Mouse (Mus musculus) urinary bladder, postnatal 14 days (tissue): ENCODE data around the gene Gm32717.
"Not testable (repeated sequence)": the region's sequence is repeated elsewhere in the genome, so short reads cannot be mapped to it uniquely, and the experiment has no call there.

Experiments used
- DNase-seq: peaks from one replicate; pipeline ENCODE4 v3.0.0; 2021; ENCODE audit warnings: low spot score

Gm32717 gene

DNA sequence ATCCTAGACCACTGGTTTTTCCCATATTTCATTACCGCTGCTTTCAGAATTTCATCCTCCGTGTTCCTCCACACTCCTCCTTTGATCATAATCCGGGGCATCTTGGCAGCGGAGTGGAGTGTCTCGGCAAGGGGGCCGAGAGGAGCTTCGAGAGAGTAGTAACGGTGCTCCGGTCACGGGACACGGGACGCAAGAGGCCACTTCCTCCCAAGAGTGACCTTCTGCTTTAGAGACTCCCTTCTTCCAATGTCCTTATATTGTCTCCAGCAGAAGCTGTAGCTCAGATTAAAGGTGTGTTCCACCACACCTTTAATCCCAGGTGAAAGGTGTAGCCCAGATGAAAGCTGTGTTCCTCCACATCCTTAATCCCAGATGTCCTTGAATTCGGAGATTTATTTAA, at the start of gene Gm32717:
Gene Gm32717, minus strand, starts transcription at position 101 of the 400 bp plus-strand sequence.
- DNase-seq, result not testable (repeated sequence)

GRCm38 (mm10) chr10:118283016-118283415, 42.4 kb upstream of the Gm32717 start:
- not testable (repeated sequence) for DNase-seq

GRCm38 (mm10) chr10:118282565-118282964, 42.0 kb upstream of the Gm32717 start:
- not testable (repeated sequence) for DNase-seq

- not testable (repeated sequence) for DNase-seq
Observed at GRCm38 (mm10) chr10:118278069-118278468, 37.5 kb upstream of the Gm32717 start.

- not testable (repeated sequence) for DNase-seq
Observed at GRCm38 (mm10) chr10:118271416-118271815, 30.8 kb upstream of the Gm32717 start.

DNA sequence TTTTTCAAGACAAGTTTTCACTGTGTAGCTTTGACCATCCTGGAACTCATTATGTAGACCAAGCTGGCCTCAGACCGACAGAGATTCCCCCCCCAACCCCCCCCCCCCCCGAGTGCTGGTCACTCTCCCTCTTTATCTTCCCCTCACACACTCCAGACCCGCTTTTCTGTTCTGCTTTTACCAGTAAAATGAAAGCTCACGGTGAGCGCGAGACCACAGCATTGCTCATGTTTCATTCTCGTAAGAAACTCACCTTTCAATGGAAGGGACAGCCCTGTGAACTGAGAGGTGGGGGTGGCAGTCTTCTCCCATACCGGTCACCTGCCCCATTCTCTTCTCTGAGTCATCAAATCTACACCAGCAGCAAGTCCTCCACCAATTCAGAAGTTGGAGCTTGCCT, 28.2 kb upstream of the Gm32717 start:
- not testable (repeated sequence) for DNase-seq

DNA sequence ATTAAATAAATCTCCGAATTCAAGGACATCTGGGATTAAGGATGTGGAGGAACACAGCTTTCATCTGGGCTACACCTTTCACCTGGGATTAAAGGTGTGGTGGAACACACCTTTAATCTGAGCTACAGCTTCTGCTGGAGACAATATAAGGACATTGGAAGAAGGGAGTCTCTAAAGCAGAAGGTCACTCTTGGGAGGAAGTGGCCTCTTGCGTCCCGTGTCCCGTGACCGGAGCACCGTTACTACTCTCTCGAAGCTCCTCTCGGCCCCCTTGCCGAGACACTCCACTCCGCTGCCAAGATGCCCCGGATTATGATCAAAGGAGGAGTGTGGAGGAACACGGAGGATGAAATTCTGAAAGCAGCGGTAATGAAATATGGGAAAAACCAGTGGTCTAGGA, 17.8 kb upstream of the Gm32717 start, which contains the start of gene Gm32802:
Gene Gm32802, plus strand, starts transcription at position 301 of the 400 bp plus-strand sequence.
- not testable (repeated sequence) for DNase-seq

- no peak for DNase-seq
Observed at GRCm38 (mm10) chr10:118250852-118251295, 10.3 kb upstream of the Gm32717 start.

- DNase-seq, result not testable (repeated sequence)
Observed at GRCm38 (mm10) chr10:118249006-118249595, 8.5 kb upstream of the Gm32717 start.

DNA sequence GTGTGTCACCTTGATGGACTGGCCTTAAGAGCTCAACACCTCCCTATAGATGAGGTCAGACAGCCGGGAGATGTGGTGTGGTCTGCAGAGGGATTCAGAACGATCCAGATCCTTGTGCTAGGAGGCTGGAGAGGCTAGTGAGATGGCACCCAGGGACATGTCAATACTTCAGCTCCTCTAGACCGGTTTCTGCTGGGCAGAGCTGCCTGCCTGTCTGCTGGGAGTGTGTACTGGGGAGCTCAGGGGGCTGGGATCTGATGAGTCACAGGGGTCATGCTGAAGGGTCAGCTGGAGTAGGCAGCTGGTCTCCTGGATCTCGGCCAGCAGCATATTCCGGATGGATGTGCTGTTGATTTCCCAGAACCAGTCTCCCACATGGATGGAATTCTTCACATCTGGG, 8.0 kb downstream of the Gm32717 start:
- DNase-seq, result not testable (repeated sequence)

- DNase-seq, result not testable (repeated sequence)
Observed at GRCm38 (mm10) chr10:118227629-118228028, 13.0 kb downstream of the Gm32717 start.

- DNase-seq, result not testable (repeated sequence)
Observed at GRCm38 (mm10) chr10:118215719-118216393, 24.7 kb downstream of the Gm32717 start.

DNA sequence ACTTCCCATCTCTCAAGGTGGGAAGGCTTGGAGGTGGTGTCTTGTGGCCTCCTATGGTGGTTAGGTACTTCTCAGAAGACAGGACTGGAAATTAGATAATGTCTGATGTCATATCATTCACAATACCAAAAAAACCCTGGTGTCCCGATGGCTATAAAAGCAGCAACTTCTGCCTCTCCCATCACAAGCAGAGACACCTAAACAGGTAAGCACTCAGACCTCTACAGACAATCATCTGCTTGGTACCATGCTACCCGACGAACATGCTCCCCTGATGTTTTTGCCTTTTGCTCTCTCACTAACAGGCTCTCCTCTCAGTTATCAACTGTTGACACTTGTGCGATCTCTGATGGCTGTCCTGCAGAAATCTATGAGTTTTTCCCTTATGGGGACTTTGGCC, 35.9 kb downstream of the Gm32717 start, which contains the start of gene Il22:
Gene Il22, plus strand, starts transcription at position 301 of the 400 bp plus-strand sequence.
- DNase-seq, result no peak

GRCm38 (mm10) chr10:118195150-118195549, 45.4 kb downstream of the Gm32717 start:
- not testable (repeated sequence) for DNase-seq
